Mouse (Mus musculus) kidney, postnatal 4 days (tissue): ENCODE results near the gene Grik4.
A peak's percentile ranks its signal among the peaks of the same experiment; 100 is the strongest.

Experiments used
- DNase-seq, 2 experiments: peaks; one replicate each; pipeline ENCODE4 v3.0.0; 2021; ENCODE audit warnings: mixed read lengths in 2 of 2

Gene Grik4

DNA sequence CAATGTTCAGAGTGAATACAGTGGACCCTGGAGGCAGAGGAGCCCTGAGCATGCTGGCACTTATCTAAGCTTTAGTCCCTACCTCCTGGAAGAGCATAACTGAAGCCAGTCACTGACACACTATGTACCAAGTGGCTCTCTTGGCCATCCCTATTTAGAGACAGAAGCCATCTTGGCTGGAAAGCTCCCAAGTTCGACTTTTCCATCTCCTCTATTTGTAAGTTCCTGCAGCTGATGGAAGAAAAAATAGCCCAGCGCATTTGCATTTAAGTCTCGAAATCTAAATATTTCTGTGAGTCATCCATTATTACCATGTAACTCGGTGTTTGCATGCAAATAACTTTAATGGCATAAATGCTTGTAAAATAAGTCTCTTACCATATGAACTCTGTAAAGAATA, 378.4 kb downstream of the Grik4 start:
- DNase-seq = no peak

DNA sequence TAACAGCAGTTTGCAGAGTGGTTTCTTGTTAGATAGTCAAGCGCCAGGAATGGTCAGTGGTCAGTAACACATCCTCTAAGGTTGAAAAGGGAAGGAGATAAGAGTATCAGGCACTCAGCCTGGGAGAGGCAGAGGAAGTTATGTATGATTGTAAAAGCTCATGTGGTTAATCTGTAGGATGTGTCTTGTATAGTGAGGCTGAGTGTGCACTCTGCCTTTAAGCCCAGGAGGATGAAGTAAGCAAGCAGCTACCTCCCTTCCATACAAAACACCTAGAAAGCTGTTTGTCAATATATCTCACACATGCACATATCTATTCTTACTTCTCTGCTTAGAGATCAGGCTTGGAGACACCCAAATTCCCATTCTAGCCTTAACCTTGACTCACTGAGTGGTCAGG, 389.1 kb downstream of the Grik4 start:
- no peak for DNase-seq

DNA sequence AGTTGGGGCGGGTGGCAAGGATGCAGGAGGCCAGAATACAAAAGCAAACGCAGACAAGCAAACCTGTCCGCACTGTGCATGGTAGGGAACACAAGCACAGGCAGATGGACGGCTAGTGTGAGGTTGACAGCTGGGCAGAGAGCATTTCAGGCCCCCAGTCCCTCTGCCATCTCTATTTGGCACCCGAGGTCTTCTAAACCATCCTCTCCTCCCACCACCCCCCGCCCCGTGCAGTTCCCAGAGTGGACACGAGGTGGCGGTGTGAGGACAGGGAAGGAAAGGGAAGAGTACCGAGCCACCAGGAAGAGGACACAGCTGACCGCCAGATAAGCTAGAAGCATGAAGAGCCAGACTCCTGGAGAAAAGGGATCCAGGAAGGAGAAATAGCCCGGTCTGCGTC, 394.2 kb downstream of the Grik4 start:
- DNase-seq = peak; percentile 89 to 90

DNA sequence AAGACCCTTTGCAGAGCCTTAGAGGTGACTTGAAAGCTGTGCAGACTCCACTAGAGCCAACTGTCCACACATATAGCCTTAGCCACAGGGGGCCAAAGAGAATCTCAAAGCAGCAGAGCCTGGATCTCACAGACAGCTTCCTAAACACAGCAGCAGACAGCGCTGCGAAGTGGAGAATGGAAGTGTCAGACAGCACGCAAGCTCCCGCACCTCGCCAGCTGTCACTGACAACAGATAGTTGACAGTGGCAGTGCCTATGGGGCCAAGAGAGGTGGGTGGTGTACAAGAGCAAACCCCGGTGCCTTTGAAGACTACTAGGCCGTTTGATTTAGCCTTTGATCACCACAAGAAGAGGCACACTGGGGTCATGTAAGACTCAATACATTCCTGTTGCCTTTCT, 395.3 kb downstream of the Grik4 start:
- DNase-seq = no peak

DNA sequence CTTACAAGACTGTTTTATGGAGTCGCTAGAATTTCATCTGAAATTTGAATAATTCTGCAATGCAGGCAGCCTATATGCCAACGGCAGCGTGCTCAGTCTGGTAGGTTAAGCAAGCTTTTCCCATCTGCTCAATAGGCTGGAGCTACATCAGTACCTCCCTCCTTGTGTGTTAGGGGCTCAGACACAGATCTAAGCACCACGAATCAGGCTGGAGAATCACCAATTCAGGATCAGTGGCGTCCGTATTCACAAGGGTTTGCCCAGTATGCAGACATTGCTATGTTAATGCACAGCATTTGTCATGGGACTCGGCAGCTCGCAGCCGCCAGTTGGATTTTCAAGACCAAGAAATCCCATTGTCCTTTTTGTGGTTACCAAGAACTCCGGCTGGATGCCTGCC, 399.8 kb downstream of the Grik4 start:
- no peak for DNase-seq

DNA sequence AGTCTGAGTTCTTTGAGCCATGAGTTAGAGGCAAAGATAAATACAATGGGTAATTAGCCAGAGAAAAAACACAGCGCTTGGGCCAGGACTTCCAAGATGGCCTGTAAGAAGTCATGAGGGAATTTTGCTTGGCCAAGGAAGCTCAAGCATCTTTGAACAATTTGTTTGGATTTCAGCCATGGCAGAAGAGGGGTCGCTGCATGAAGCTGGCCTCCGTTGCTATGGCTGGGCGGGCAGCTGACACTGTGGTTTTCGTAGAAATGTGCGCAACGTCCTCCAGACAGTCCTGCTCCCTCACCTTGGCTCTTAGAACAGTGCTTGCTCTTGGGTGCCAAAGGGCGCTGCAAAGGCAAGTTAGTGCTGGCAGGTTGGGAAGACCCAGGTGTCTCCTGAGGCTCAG, 410.8 kb downstream of the Grik4 start:
- DNase-seq = no peak

- peak in 1 of 2 experiments; percentile 16 for DNase-seq
These were observed 411.3 kb downstream of the Grik4 start for GRCm38 (mm10) chr9:42533041-42533440.

- no peak for DNase-seq
These were observed 412.3 kb downstream of the Grik4 start for GRCm38 (mm10) chr9:42531951-42532350.

DNA sequence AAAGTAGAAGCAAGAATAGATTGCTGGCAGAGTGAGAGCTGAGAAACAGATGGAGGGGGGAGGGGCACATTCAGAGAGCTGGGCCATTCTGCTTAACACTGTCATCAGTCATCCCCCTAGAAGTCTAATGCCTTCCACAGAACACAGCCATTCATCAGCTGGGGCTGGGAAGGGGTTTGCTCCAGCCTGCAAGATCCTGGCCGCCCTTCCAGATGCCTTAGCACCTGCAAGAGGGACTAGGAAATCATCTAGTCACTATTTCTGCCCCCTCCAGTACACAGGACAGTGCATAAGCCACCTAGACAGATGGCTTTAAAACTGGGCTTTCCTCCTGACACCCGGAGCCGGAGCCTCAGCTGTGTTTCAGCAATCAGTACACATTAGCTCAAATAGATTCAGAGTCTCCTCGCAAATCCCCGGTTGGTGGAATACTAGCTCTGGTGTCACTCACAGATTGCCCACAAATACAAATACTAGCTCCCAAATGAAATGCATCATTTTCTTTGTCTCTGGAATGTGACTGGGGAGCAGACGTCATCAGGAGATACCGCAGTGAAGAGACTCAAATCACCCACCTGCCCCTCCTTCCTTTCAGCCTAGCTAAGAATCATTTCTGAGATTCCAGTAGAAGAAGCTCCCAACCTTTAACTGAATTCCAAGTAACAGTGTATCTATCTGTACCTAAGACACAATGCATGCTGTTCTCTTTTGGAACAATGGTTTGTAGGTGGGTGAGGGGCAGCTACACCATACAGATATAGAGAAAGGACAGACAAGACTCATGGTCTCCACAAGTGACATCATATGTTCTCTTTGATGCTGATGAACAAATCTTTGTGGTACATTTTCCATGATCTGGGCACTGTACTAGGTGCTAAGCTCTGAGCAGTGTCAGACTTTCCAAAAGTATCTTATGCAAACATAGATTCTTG, 413.8 kb downstream of the Grik4 start:
- no peak for DNase-seq

GRCm38 (mm10) chr9:42520587-42521084, 423.7 kb downstream of the Grik4 start:
- DNase-seq = peak; percentile 39 to 57

- no peak for DNase-seq
These were observed 426.1 kb downstream of the Grik4 start for GRCm38 (mm10) chr9:42518163-42518562.

DNA sequence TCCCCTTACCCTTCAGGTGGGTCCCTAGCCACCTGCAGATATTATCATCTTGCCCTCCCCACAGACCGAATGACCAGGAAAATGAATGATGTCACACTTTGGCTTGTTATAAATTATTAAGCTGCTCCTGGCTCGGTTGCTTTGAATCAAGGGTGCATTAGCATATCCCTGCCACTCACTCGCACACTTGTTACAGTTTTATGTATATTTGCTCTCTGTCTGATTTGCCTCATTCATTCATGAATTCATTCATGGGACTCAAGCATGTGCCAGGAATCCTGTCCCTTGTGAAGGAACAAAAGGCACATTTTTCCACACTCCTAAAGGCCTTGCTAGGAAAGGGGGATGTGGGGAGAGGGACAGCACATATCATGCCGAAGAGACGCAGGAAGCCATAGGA, 431.1 kb downstream of the Grik4 start:
- DNase-seq = no peak

DNA sequence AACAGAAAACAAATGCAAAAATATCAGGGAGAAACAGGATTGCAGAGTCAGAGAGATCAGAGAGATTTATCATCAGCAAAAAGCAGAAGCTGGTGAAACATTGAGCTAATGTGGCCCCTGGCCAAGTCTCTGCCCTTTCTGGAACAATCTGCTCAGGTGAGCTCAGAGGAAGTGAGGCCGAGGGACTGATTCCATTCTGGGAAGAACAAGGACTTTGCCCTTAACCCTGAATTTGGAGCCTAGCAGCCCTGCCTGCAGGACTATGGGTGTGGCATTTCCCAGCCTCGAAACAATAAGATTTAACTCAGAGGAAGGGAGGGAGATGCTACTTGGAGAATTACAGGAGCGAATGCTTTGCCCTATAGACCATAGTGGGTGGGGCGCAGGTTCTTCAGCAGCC, 432.0 kb downstream of the Grik4 start:
- peak; percentile 23 to 47 for DNase-seq

DNA sequence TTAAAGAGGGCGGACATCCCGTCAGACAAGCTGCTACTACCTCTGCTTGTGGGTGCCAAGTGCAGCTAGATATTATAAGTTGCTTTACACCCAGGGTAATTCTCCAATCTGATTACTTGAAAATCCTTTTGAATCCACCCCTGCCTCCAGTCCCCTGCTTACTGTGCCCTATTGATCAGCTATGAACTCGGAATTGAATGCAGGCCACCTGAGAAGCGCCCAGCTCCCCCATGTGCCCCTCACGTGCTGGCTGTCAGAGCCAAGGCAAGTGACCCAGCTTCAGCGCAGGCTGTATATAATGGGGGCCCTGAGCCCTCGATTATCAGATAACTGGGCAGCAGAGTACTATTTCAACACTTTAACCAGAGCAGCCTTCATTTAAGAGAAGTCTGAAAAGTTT, 436.1 kb downstream of the Grik4 start:
- no peak for DNase-seq

DNA sequence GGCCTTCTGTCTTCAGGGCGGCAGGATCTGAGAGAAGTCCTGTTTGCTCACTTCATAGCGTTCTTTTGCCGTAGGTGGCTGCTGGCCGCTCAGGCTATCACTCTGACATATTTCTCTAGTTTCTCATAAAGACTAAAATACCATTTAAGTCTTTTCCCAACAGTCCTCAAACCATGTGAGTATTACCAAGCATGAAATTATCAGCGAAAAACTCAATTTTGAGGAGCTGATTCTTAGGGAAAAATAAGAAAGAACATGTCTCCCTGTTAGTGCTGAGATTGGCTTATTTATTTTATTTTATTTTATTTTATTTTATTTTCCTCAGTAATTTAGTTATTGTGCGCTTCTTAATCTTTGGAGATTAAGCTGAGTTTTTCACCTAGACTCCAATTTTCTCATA, 436.6 kb downstream of the Grik4 start, which contains the start of gene Tbcel:
Gene Tbcel, minus strand, starts transcription at position 101 of the 400 bp plus-strand sequence.
- DNase-seq = no peak

GRCm38 (mm10) chr9:42507022-42507421, 437.3 kb downstream of the Grik4 start:
- no peak for DNase-seq

- DNase-seq = peak in 1 of 2 experiments; percentile 12
These were observed 439.3 kb downstream of the Grik4 start for GRCm38 (mm10) chr9:42504971-42505510.

DNA sequence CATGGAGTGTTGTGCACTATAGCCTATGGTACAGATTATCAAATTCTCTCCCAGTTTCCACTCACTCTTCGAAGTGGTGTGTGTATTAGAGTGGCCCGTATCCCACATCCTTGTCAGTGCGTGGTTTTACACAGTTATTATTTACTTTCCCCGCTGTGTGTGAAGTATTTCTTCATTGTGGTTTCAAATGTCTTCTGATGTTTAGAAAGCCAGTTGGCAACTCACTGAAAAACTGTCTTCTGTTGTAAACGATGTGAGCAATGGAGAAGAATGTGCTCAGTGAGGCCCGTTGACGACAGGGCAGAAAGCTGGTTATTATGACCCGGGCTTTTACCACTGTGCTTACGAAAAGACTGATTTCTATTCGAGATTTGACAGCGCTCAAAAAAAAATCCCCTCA, 439.7 kb downstream of the Grik4 start:
- no peak for DNase-seq

DNA sequence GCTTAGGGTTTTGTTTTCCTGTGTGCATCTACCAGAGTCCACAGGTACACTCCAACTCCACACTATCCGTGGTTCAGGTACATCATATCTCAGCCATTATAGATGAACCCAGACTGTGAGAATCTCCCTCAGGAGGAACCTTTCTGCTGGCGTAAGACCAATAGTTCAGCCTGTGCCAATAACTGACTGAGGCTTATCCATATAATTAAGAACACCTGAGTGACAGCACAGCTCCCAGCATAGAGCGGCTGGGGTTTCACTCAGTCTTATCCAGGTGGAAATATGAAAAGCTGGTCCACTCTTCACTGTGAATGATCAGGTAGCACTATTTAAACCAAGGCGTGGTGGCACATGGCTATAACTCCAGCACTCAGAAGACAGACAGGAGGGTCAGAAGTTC, 440.6 kb downstream of the Grik4 start:
- no peak for DNase-seq

DNA sequence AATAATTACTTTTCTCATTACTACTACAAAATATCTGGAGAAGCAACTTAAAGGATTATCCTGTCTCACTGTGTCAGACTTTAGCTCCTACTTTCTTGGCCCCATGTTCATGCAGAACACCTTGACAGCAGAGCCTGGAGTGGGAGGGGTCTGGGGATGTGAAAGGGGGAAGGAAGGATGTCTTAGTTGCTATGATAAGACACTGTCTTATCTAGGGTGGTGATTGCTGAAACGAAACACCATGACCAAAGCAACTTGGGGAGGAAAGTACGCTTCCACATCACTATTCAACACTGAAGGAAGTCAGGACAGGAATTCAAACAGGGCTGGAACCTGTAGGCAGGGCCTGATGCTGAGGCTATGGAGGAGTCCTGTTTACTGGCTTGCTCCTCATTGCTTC, 448.0 kb downstream of the Grik4 start:
- no peak for DNase-seq

DNA sequence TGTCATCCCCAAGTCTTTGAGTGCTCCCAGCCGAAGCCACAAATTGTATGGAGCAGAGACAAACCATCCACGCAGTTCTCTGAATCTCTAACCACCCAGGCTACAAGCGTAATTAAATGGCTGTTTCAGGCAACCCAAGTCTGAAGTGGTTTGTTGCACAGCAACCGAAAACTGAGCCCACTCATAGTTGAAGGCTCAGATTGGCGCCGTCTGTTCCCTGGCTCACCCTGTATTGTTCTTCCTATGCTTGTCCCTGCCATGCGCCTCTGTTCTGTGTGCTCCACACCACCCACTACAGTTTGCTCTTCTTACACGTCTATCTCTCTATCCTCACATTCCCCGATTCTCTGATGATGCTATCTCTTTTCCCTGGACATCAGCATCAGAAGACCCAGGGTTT, 452.5 kb downstream of the Grik4 start:
- no peak for DNase-seq

DNA sequence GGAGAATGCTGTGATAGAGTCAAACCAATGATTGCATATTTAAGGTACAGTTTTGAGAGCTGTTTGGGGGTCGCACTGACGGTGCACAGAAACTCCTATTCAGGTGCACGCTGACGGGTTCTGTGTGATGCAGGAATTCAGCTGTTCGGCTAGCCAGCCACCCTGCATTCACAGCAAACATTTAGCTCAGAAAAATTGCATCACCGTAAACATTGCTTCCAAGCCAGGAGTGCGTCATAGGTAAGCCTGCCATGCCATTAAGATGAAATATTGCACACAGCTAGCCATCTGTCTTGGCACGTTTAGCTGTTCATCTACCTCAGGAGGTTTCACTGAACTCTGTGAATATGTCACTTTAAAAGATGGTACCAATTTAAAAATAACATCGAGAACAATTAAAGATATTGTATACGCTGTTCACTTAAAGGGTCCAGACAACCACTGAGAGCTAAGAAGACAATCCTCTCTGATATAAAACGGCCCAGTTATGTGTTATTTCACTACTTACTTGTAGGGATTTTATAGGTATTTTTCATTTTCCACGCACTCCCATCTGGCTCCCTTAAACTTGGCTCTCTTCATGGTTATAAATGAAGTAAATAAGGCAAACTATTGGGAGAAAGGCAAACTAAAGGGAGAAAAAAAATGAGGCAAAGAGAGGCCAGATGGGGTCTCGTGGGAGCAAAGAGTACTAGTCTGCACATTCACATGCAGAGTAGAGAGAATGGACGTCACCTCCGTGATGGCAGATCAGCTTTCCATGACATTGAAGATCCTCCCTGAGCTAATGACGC, 453.5 kb downstream of the Grik4 start:
- no peak for DNase-seq

DNA sequence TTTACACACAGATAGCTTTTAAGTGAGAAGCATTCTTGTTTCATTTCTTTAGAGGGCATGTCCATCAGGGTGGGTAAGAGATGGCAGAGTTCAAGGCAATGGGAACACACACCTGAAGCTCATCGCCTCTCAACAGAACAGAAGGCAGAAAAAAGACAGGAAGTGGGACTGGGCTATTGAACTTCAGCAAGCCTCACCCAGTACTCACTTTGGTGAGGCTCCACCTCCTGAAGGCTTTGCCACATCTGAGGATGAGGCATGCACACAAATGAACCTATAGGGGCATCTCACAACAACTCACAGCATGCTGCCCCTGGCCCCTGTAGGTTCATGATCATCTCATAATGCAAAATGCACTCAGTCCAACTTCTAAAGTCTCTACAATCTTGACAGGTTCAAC, 456.2 kb downstream of the Grik4 start:
- DNase-seq = no peak
